Mouse (Mus musculus) kidney, postnatal 25 days (tissue): ENCODE results near the gene Tmem168.

Source experiments
- DNase-seq, 2 experiments: peaks; one replicate each; pipeline ENCODE4 v3.0.0; 2021; ENCODE audit warnings: mixed read lengths in 2 of 2

Tmem168 gene

DNA sequence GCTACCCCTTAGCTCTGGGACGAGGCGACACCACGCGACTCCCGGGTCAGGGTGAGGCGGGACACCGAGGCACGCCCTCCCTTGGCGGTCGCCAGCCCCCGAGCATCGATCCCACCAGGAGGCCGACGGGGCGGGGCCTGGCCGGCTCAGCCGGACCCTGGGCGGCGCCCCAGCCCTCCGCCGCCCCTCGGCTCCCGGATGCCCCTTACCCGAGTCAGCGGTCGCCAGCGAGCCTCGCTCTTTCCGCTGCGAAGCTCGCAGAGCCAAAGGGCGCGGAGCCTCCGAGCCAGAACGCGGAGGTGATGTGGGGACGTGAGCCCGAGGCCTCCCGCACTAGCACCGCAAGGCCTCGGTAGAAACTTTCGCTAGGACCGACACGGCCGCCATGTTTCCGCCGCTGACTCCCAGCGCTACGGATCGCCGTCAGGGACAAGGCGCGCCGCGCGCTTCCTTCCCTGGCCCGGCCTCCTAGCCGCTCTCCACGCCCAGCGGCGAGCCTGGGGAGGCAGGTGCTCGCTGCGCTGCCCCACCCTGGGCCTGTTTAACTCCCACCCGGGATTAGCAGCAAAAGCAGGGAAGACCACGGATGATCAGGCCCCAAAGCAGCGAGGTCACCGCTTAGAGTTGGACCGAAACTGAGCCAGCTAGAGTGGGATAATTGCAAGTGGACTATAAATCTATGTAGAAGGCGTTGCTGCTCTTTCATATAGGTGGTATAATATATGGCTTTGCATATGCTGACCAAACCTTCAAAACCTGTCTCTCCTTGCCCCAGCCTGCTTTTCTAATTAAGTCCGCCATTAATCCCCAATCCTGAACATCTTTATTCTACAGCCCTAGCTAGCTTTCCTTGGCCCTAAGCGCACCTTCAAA, at the start of gene Tmem168:
Gene Tmem168, minus strand, starts transcription at position 480 of the 873 bp plus-strand sequence.
- peak; percentile 94 to 96 for DNase-seq

DNA sequence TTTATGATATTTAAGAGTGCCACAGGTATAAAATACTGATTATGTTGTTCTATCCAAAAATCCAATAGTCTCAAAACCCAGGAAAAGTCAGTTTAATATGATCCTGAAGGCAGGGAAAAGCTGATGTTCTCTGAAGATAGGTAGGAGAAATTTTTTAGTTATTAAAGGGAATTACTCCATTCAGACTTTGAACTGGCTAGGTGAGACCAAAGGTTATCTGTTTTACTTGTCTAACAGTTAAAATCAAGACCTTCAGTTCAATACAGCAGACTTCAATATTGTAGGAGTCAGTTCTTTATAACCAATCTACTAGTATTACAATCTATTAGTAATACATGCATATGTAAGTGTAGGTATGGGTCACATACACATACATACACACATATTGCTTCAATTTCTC, 46.2 kb upstream of the Tmem168 start:
- DNase-seq = no peak

DNA sequence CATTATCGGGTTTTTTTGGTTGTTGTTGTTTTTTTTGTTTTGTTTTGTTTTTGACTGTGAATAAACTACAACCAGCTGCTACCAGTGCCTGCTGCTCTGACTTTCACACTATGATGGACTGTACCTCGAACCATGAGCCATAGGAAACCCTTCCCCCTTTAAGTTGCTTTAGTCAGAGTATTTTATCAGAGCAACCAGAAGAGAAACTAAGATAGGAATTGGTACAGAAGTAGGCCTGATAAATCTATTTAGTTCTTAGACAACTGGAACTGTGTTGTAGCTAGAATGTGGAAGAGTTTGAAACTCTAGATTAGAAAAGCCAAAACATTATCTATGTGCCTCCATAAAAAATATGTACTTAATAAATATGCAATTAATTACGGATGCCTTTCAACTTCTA, 44.4 kb upstream of the Tmem168 start:
- DNase-seq = no peak

DNA sequence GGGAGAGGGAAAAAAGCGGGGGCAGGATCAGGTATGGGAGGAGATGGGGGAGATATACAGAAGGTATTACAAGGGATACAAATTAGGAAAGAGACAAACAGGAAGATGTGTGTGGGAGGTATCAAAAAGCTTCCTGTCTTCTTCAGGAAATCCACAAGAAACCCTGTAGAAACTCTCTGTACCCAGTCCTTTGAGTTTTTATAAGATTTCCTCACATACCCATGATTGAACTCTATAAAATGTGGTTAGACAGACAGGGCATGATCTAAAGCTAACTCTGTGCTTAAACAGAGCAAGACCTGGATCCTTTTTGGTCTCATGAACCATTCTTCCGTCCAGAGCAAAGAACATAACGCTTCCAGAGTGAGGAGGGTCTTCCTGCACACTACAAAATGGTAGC, 43.0 kb upstream of the Tmem168 start:
- no peak for DNase-seq

DNA sequence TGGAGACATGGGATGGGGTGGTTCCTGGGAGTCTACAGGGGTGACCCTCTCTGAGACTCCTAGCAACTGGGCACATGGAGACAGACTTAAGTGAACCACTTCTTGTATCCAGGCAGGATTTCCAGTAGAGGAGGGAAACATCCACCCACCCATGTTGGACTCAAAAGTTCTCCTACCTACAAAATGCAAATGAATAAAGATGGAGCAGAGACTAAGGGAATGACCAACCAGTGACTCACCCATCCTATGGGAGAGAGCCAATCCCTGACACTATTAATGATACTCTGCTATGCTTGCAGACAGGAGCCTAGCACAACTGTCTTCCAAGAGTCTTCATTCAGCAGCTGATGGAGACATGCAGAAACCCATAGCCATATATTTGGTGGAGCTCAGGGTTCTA, 40.4 kb upstream of the Tmem168 start:
- DNase-seq = no peak

DNA sequence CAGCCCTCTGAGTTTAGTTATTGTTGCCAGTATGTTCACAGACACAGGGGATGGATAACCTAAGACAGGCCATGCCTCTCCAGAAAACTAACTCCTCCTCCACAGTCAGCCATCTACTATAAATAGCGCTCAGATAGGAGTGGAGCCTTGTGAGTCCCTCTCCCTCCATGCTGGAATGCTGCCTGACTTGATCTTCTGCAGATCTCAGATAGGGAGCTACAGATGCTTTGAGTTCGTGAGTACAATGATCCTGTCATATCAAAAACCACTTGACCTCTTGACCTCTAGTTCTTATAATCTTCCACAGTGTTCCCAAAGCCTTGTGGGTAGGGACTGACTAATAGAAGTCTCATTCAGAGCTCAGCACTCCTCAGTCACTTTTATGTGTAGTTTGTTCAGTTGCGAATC, 28.7 kb upstream of the Tmem168 start:
- no peak for DNase-seq

DNA sequence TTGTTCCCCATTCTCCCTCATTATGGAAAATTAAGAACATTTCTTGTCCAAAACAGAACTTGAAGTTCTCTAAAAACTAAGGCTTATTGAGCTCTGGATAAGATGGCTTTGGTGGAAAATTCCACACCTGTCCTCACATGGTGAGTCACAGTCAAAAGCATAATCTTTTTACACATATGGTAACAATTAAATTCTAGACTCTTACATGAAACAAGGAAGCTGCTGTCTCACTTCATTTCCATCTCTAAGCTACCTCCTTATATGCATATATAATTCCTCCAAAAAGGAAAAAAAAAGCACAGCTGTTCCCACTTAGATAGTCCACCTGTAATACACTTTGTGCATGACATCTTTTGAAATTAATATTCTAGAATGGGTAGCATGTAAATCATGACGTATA, 24.7 kb upstream of the Tmem168 start:
- no peak for DNase-seq

DNA sequence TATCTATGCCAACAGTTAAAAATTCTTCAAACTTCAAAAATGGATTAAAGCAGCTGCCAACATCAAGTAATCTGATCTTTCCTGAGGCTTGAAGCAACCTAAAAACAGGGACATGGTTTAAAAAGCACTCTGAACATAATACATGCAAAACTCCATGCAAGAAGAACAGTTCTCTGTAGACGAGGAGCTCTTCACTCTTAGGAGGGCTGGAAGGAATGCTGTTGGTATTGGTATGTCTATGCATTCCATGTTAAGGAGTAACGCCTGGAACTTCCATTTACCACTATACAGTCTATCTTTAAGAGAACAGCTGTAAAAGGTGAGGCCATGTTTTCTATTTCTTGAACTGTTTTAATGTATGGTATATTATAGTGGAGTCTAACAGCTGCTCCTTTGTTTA, 22.7 kb upstream of the Tmem168 start:
- DNase-seq = no peak

DNA sequence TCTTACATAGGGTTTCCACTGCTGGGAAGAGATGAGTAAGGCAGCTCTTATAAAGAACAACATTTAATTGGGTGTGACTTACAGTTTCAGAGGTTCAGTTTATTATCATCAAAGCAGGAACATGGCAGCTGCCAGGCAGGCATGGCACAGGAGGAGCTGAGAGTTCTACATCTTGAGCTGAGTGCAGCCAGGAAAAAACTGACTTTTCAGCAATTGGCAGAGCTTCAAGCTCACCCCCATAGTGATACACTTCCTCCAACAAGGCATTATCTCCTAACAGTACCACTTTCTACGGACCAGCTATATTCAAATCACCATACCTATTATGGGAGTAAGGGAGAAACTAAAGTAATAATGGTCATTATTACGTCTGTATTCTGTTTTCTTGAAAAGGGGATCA, 11.7 kb upstream of the Tmem168 start:
- DNase-seq = no peak

DNA sequence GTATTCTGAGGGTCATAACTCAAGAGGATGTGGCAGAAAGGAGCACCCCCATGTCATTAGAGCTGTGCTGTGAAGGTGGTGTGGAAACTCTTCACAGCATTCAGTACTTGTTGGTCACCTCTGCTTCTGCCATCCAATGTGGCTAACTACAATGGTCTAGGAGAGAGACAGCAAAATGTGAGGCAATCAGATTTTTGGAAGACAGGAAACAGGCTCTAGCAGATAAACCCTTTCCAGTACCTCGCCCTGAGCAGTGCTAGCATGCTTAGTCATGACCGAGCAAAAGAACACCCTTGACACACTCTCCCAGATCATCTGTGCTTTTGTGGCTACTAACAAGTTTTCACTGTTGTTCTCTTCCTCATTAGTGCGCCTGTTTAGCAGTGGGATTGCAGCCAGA, 9.2 kb upstream of the Tmem168 start:
- no peak for DNase-seq

DNA sequence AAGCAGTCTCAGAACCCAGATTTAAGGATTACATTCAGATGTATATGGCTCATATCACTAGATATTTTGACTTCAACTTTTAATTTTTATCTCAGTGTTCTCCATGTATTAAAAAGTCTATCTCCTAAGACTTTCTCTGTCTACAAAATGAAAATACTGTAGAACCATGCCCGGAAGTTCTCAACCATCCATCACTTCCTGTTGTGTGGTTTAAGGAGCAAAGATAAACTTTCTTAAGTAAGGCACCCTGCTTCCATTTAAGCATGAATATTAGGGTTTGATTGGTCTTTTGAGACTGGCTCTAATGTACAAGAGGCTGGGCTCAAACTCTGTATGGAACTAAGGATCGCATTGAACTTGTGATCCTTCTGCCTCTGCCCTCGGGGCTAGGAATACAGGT, 6.7 kb upstream of the Tmem168 start:
- DNase-seq = no peak

DNA sequence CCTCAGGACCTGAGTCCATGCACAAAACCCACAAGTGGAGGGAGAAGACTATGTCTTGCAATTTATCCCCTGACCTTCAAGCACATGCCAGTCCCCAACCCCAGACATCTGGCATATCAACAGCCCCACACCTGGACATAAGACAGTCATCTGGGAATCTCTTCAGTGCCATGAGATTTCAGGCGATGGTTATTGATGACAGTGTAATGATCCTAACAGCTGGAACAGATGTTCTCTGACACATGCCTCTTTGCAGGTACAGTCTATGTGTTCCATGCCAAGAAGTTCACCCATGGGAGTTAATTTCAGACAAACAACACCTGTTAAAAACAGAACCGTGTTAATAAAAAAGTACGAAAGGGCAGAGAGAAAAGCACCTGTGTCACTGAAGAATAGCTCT, 5.8 kb upstream of the Tmem168 start:
- DNase-seq = no peak

DNA sequence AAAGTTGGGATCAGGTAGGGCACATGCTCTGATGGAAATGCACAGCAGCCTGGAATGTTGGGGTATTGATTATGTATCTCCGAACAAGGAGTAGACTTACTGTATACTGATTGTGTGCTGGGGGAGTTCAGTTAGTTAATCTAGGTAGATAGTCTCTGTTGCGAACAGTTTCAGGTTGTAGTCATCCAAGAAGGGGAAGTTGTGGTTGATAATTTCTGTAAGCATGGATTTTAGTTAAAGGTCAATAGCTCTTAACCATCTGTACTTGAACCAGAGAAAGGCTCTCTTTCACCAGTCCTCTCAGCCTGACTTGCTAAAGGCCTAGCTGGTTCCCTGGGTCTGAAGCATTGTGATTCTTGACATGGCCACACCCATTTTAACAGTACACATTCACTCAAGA, 3.0 kb upstream of the Tmem168 start:
- no peak for DNase-seq

DNA sequence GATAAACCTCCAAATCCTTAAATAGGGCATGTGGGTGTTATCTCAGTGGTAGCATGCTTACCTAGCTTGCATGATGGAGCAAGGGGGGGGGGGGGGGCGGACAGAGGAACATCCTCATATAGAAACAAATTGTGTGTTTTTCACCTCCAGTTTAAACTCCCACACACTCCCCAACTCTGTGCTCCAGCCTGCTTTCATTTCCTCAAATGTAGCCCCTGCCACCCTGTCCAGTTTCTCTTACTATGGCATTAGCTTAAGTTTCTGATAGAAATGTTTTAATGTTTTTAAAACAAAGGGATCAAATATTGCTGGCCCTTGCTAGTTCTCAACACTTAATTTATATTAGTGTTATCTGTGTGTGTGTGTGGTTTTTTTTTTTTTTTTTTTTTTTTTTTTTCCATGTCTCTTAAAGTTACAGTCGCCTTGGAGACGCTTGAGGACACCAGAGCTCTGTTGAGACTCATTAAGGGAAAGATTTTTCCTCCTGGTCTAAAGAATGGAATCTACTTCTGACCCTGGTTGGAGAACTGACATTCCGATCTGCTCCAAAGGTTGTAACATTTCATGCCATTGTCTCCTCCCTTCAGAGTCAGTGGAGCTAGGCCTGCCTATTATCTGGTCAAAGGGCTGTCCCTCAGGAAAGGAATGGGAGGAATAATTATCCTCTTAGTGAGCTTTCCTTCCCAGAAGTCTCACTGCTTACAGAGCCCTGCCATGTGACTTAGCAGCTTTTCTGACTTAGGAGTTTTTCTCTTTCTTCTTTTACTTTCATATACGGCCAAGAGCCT, 1.6 kb upstream of the Tmem168 start:
- no peak for DNase-seq

DNA sequence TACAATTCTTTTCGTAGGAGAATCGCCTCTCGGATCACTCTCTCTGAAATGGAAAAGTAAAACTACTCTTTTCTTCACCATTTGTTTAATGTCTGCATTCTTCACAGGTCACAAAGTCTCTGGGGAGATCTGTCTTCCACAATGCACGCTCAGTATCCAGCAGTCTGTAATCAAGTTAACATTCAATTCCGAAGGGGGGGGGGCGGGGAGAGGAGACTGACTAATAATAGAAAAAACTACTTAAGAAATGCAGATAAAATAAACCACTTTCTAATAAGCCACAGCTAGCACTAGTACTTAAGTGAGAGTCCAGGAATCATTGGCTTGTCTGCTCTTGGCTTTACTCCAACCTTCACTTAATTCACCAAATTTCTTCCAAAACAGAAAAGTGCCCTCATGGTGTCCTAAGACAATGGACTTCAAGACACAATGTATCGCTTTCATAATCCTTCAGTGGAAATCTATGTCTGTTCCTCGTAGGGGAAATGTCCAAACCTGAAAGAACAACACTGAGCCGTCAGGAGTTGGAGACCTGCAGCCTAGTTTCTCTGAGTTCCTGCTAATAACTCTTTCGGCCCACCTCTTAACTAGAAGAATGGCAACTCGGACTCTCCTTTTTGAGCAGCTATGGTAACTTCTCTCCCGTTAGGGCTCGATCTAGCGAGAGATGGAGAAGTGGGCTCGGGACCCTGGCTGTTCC, 829 bp downstream of the Tmem168 start:
- DNase-seq = no peak

DNA sequence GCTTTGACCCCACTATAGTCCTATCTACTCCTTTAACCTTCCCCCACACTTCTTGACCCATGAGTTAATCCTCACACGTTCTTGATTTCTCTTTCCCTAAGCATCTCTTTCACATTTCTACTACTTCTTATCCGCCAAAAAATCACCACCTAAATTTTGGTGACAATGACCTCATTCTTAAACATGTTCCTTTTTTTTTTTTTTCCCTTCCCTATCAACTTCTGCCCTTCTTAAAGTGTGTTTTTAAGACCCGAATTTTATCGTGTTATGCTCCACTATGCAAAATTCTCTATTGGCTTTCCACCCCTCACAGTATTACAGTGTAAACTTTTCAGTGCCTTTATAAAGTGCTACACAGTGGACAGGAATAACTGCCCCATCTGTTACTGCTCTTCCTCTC, 1.5 kb downstream of the Tmem168 start:
- no peak for DNase-seq

DNA sequence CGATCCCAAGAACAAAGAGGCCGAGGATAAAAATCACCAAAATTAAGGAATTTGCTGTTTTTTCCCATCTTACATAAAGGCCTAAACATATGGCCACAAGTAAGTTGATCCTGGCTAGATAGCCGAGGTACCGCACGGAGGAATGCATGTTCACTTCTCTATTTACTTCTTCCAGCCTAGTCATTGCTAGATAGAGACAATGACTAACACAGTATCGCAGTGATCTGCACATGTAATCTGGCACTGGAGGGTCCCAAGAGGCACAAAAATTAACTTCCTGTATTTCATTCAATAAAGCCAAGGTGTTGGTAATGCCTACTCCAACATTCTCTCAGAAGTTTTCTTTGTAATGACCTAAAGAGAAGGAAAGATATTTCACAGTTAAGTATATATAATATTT, 4.8 kb downstream of the Tmem168 start:
- DNase-seq = no peak

DNA sequence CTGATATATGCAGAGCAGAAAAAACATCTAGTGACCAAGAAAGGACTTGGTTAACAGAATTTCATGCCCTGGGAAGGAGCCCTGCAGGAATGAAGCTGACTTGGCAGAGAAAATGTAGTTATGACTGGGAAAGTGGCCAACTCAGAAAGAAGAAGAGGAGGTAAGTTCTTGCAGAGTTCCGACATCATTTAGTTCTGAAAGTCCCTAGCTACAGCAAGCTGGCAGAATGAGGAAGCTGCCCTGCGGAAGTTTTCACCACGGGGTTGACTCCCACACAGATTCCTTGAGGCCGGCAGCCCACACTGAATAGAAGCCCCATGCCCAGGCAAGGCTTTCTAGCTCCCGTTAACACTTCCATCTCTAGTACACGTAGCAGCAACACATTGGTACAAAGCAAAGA, 6.3 kb downstream of the Tmem168 start:
- peak; percentile 24 to 61 for DNase-seq

DNA sequence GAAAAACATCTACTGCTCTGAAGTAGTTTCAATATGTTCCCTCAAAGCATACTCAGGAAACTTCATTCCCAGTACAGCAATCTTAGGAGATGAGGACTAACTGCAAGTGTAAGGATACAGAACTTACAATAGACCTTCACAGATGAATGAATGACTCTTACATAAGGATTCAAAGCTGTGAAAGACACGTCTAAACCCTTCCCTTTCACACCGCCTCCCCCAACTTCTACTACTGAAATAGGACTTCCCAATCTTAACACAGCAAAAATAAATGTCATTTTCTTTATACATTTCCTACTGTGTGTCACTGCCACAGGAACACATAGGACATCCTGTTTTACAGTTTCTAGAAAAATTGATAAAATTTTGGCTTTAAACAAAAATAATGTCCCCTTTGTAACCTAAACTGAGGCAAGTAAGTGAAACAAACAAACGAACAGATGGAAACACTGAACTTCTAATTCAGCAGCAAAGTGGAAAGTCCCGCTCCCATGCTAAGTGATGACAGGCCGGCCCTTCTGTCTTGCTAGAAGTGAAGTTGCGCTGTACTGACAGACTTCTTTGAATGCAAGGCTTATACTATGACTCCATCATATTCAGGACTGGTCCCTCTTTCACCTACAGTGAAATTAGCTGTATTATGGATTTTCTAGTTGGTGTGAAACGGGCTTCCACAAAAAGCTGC, 9.5 kb downstream of the Tmem168 start:
- DNase-seq = no peak

DNA sequence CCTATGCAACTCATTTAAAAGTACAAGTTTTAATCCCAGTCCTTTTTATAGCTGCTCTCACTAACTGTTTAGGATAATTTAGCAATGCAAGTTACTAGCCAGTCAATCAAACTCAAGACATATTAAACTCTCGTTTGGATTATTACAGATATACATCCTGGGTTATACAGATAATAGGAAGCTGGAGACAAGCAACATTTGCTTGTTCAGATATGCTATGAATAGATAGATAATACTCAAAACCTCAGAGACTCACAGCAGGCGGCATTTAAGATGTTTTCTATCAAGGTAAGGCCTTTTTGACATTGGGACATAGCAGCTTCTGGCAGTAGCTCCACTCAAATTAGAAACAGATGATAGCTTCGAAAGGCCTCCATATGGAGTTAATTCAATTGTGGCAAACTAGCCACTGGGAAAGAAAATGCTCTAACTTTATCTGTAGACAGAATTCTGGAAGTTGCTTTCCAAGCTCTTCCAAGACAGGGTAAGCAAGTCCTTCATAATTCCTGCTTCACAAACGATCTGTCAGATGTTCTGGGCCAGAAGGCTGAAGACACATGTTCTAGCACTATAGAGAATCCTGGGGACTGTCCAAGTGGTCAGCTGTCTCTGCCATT, 15.1 kb downstream of the Tmem168 start:
- no peak for DNase-seq

DNA sequence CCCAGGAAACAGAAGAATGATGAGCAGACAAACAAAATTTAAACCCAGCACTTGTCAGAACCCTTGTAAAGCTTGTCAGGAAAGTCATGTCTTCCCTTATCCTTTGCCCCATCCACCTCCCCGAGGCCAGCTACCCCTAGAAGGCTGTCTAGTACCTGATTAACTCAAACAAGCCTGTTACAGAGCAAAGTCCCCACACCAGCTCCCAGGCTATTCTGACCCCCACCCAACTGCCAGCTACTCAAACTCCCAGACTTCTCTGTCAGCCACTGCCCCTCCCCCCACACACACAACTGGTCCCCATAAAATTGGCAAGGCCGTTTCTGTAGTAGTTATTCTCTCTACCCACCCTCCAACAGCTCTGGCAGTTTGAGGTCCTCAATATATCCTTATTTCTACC, 21.3 kb downstream of the Tmem168 start:
- DNase-seq = peak; percentile 82 to 91

DNA sequence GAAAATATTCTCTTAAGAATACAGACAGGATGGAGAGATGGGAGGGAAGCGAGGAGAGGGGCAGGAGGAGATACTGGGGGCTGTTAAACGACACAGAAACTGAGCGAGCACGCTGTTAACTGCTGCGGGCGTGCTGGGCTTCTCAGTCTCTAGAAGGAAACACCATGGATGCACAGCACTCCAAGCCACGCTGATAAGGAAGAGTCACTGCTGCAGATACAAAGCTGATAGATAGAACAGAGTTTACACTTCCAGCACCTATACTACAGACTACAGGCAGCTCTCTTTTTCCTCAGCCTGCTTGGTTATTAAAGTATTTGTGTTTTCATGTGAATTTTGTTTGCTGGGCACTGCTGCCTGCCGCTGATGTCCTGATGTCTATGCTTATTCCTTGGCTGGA, 21.7 kb downstream of the Tmem168 start:
- DNase-seq = no peak

DNA sequence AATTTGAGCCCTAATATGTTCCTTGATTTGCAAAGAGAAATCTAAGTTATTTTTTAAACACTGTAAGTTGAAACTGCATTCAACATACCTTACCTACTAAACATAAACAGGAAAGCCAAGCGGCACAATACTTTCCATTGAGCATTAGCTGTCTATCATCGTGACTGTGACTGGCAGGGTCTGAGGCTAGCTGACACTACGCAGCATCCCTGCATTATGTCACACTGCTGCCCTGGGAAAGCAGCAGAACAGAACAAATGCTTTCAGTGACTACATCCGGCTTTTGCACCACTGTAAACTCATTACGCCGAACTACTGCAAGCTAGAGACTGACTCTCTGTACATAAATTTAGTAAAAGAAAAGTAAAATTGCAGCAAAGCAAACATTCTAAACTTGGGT, 23.1 kb downstream of the Tmem168 start:
- no peak for DNase-seq
